ENCODE assay signal across 10 mouse cellular contexts in the genomic region with DNA sequence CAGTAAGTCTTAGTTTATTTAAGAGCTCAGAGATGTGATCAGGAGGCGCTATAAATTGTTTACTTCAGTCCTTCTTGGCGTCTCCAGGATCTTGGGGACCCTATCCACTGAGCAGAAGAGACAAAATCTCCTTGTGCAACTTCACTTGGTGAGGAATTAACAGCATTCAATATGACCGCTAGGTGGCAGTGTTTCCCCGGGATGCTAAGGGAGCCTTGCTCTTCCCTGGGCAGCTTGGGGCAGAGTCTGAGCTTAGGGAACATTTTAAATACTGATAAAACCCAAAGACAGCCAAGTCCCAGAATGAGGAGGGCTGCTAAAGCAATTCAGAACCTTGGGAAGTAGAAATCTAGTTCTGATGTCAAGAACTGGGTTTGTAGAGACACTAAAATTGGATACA. TPM values are rescaled to one million over a fixed set of nuclear protein-coding genes. Genes with fewer than 3 reads are reported as not detected.
DNase-seq lines count a peak whose midpoint lies in the region; ATAC-seq and TF ChIP-seq lines count a peak whose summit lies in the region.
"Had no signal": no experiment of that assay in that cellular context is flagged by ENCODE, and none has a peak within 500 bp of the region (broad histone marks: within the 10 kb centered on the region; RNA-seq: fewer than 3 reads in every experiment).

No protein-coding gene starts in this region.

- H3K4me1 ChIP-seq in liver, embryonic 12.5 days, result no peaks in the 10 kb centered on the region
- no peaks in the 10 kb centered on the region for H3K4me1 ChIP-seq in embryonic fibroblast, embryonic 13.5 days (ENCODE audit: control insufficient read depth, insufficient read depth, low read length)
- H3K4me1 ChIP-seq: embryonic facial prominence, embryonic 15.5 days had no signal

- no peak overlapping the region for H3K4me2 ChIP-seq in liver, embryonic 12.5 days
- H3K4me2 ChIP-seq: embryonic facial prominence, embryonic 15.5 days had no signal

- intact Hi-C loops in left cerebral cortex, postnatal 10 days (cut with DNase I), result loop anchor here (5.0 kb wide), 2 partner anchors 550 to 600 kb away; no protein-coding TSS in a partner anchor

- H3K27ac ChIP-seq in liver, embryonic 12.5 days, result no peak overlapping the region
- no peak overlapping the region for H3K27ac ChIP-seq in embryonic fibroblast, embryonic 13.5 days (ENCODE audit: insufficient read depth, low read length)
- H3K27ac ChIP-seq: embryonic facial prominence, embryonic 15.5 days had no signal

- no peak overlapping the region for H3K4me3 ChIP-seq in liver, embryonic 12.5 days
- H3K4me3 ChIP-seq in embryonic fibroblast, embryonic 13.5 days (ENCODE audit: insufficient read depth, low read length), result no peak overlapping the region
- H3K4me3 ChIP-seq: embryonic facial prominence, embryonic 15.5 days had no signal

- no peaks in the 10 kb centered on the region for H3K36me3 ChIP-seq in liver, embryonic 12.5 days
- H3K36me3 ChIP-seq: embryonic facial prominence, embryonic 15.5 days had no signal

- H3K9ac ChIP-seq in liver, embryonic 12.5 days, result no peak overlapping the region
- H3K9ac ChIP-seq: embryonic facial prominence, embryonic 15.5 days had no signal

- WGBS in liver, embryonic 12.5 days (ENCODE audit: insufficient replicate concordance), result under 1% methylated on average over 4 of the region's 4 CpGs

- no peak for ATAC-seq in liver, embryonic 12.5 days
- peak; percentile 46 to 48; a peak in 1 of 4 replicates for ATAC-seq in hematopoietic stem cell, adult 5-6 weeks (replicated peaks in 1 of 2; ENCODE audit: insufficient read depth in 1 of 2, low FRiP score in 2 of 2, low TSS enrichment in 1 of 2, low read depth in 1 of 2, poor library complexity in 2 of 2, severe bottlenecking in 2 of 2)

- peak; percentile 69 for TF ChIP-seq CTCF in embryonic fibroblast, embryonic 13.5 days (IDR thresholded peaks at IDR 0.05; ENCODE audit: borderline replicate concordance, insufficient read depth, low read length)

- 0 out of 2 replicates have a peak, but pooled peaks cover 4% of the 10 kb centered on the region for H3K27me3 ChIP-seq in liver, embryonic 12.5 days (replicated peaks)

- no peak for TF ChIP-seq POLR2A in embryonic fibroblast, embryonic 13.5 days (IDR thresholded peaks at IDR 0.05; ENCODE audit: low read depth, low read length)

- no peaks in the 10 kb centered on the region for H3K9me3 ChIP-seq in liver, embryonic 12.5 days (replicated peaks)
- H3K9me3 ChIP-seq: embryonic facial prominence, embryonic 15.5 days had no signal

- DNase-seq in liver, result peak; percentile 57
- peak; percentile 66 to 73 for DNase-seq in adrenal gland, postnatal 36 days
- DNase-seq in left cerebral cortex, postnatal 10 days (ENCODE audit: extremely low spot score in 1 of 2, low spot score in 2 of 2), result peak; percentile 71 to 72
- DNase-seq in natural killer cell, adult 2 months (ENCODE audit: low spot score in 2 of 2), result peak; percentile 5 to 16
- DNase-seq in thymus, postnatal 25 days, result peak; percentile 29

RNA-seq across cellular contexts. Expression of gene Sox14, which starts 29.1 kb away (rescaled TPM):
- polyA plus RNA-seq in liver, embryonic 12.5 days (2016; fragmentation: Nextera tagmentation; extraction: Ambion mirVana), result not detected in 2 replicates
- total RNA-seq in adrenal gland, postnatal 36 days (2021), result not detected
- not detected in 2 replicates for polyA plus RNA-seq in embryonic fibroblast, embryonic 13.5 days (2011; ENCODE audit: insufficient read length, low read depth, missing spikeins)
- total RNA-seq in hematopoietic stem cell, adult 5-6 weeks (2017), result not detected in 2 replicates
- total RNA-seq in left cerebral cortex, postnatal 10 days (2021), result not detected
- total RNA-seq: neutrophil, adult 5-6 weeks had no signal

Comparison
In these comparisons a context has a peak if more than half of its experiments do, and no peak if none do; other contexts are left out.
1. DNase-seq: peak in every context shown above with its lines; median percentile 72 in left cerebral cortex, postnatal 10 days; 70 in adrenal gland, postnatal 36 days; 57 in liver; 29 in thymus, postnatal 25 days; 10 in natural killer cell, adult 2 months.